Mouse (Mus musculus) hindbrain, embryonic 13.5 days (tissue): Measurements from ENCODE around the gene Ing2. TPM values are rescaled to one million over a fixed set of nuclear protein-coding genes. Genes with fewer than 3 reads are reported as not detected.

Source experiments
- ATAC-seq: fragments of 200-750 bp; cut with Nextera tagmentation; 2 replicates; pipeline ENCODE4 v1.8.0; 2017; ENCODE audit warnings: moderate TSS enrichment; ENCODE audit not compliant: low FRiP score
- H3K27ac ChIP-seq: fragments of 300-500 bp; sonication (generic); 2 replicates; pipeline ENCODE4 v1.5.1; 2015; ENCODE audit warnings: inconsistent platforms, mild to moderate bottlenecking, moderate library complexity
- H3K27me3 ChIP-seq: fragments of 300-500 bp; sonication (generic); 2 replicates; pipeline ENCODE4 v1.6.1; 2015; ENCODE audit warnings: mild to moderate bottlenecking, inconsistent platforms
- H3K36me3 ChIP-seq: fragments of 300-500 bp; sonication (generic); 2 replicates; pipeline ENCODE4 v1.6.1; 2015; ENCODE audit warnings: mild to moderate bottlenecking, inconsistent platforms
- H3K4me1 ChIP-seq: fragments of 300-500 bp; sonication (generic); replicated peaks from 2 replicates; pipeline ENCODE4 v1.6.1; 2015; ENCODE audit warnings: inconsistent platforms
- H3K4me2 ChIP-seq: fragments of 300-500 bp; sonication (generic); 2 replicates; pipeline ENCODE4 v1.6.1; 2015; ENCODE audit warnings: inconsistent platforms, mild to moderate bottlenecking, moderate library complexity
- H3K4me3 ChIP-seq: fragments of 300-500 bp; sonication (generic); 2 replicates; pipeline ENCODE4 v1.5.1; 2015; ENCODE audit warnings: mild to moderate bottlenecking, inconsistent platforms
- H3K9ac ChIP-seq: fragments of 300-500 bp; sonication (generic); 2 replicates; pipeline ENCODE4 v1.6.1; 2015; ENCODE audit warnings: mild to moderate bottlenecking, inconsistent platforms
- H3K9me3 ChIP-seq: fragments of 300-500 bp; sonication (generic); 2 replicates; pipeline ENCODE4 v1.6.1; 2016; ENCODE audit warnings: inconsistent platforms
- WGBS: fragments of 180-500 bp; shearing (Covaris S2); methylation state at CpG from one replicate; pipeline ENCODE4 v1.1.7; 2015; 5-methylcytosine and 5-hydroxymethylcytosine counted together
- polyA plus RNA-seq: library from polyadenylated mRNA; unstranded; fragments of >200 nt; fragmentation: Nextera tagmentation; extraction: Ambion mirVana; gene quantifications from 2 replicates; pipeline ENCODE4 v1.2.1, GENCODE M21; 2015

The Ing2 gene
- polyA plus RNA-seq, 1 experiment from 2014 or later, result 5.6 TPM

GRCm38 (mm10) chr8:47691831-47692230 is 16.5 kb upstream of the Ing2 start:
- H3K27me3 ChIP-seq, result 0 out of 2 replicates have a peak, but pooled peaks cover 12% of the 10 kb centered on the region
- peaks cover 5% of the 10 kb centered on the region for H3K4me1 ChIP-seq
- no peak overlapping the region for H3K27ac ChIP-seq
- no peaks in the 10 kb centered on the region for H3K36me3 ChIP-seq
- no peak overlapping the region for H3K4me2 ChIP-seq
- H3K9ac ChIP-seq, result no peak overlapping the region
- WGBS, result 68% methylated on average over 9 of the region's 10 CpGs
- H3K4me3 ChIP-seq, result no peak overlapping the region
- H3K9me3 ChIP-seq, result no peaks in the 10 kb centered on the region
- no peak for ATAC-seq

GRCm38 (mm10) chr8:47691303-47691702 is 15.9 kb upstream of the Ing2 start:
- no peak overlapping the region for H3K9ac ChIP-seq
- H3K36me3 ChIP-seq, result no peaks in the 10 kb centered on the region
- no peak overlapping the region for H3K4me3 ChIP-seq
- peaks cover 5% of the 10 kb centered on the region for H3K4me1 ChIP-seq
- 40% methylated on average over 7 of the region's 7 CpGs for WGBS
- H3K9me3 ChIP-seq, result no peaks in the 10 kb centered on the region
- H3K27me3 ChIP-seq, result 0 out of 2 replicates have a peak, but pooled peaks cover 12% of the 10 kb centered on the region
- peak overlapping the region; percentile 44 for H3K4me2 ChIP-seq
- ATAC-seq, result no peak
- no peak overlapping the region for H3K27ac ChIP-seq

GRCm38 (mm10) chr8:47690674-47691078 is 15.3 kb upstream of the Ing2 start:
- Histone ChIP-seq H3K27me3 (0 out of 2 replicates have a peak, but pooled peaks cover 12% of the 10 kb centered on the region), H3K9me3 (no peaks in the 10 kb centered on the region), H3K36me3 (no peaks in the 10 kb centered on the region), H3K27ac (no peak overlapping the region), H3K4me1 (peaks cover 5% of the 10 kb centered on the region), H3K4me3 (peak overlapping the region; percentile 20), H3K9ac (0 out of 2 replicates have a peak overlapping the region, but pooled peaks have one; percentile 46), H3K4me2 (peak overlapping the region; percentile 44)
- ATAC-seq, result no peak
- WGBS, result 1% methylated on average over 16 of the region's 16 CpGs

GRCm38 (mm10) chr8:47689704-47690326 is 14.5 kb upstream of the Ing2 start:
- ATAC-seq, result no peak
- Histone ChIP-seq H3K4me3 (no peak overlapping the region), H3K4me2 (no peak overlapping the region), H3K4me1 (peaks cover 5% of the 10 kb centered on the region), H3K36me3 (no peaks in the 10 kb centered on the region), H3K9me3 (no peaks in the 10 kb centered on the region), H3K27me3 (0 out of 2 replicates have a peak, but pooled peaks cover 12% of the 10 kb centered on the region), H3K9ac (no peak overlapping the region), H3K27ac (no peak overlapping the region)
- WGBS, result 53% methylated on average over 12 of the region's 12 CpGs

- H3K27me3 ChIP-seq, result no peaks in the 10 kb centered on the region
- no peaks in the 10 kb centered on the region for H3K9me3 ChIP-seq
- H3K9ac ChIP-seq, result no peak overlapping the region
- H3K27ac ChIP-seq, result no peak overlapping the region
- H3K4me3 ChIP-seq, result no peak overlapping the region
- H3K4me1 ChIP-seq, result no peaks in the 10 kb centered on the region
- ATAC-seq, result no peak
- H3K36me3 ChIP-seq, result no peaks in the 10 kb centered on the region
- H3K4me2 ChIP-seq, result no peak overlapping the region
- 84% methylated on average over 5 of the region's 5 CpGs for WGBS
These were observed 9.1 kb upstream of the Ing2 start for GRCm38 (mm10) chr8:47684441-47684840.

GRCm38 (mm10) chr8:47683994-47684393 is 8.6 kb upstream of the Ing2 start:
- no peaks in the 10 kb centered on the region for H3K9me3 ChIP-seq
- H3K9ac ChIP-seq, result no peak overlapping the region
- H3K4me1 ChIP-seq, result no peaks in the 10 kb centered on the region
- no peak for ATAC-seq
- H3K27me3 ChIP-seq, result no peaks in the 10 kb centered on the region
- H3K27ac ChIP-seq, result no peak overlapping the region
- H3K36me3 ChIP-seq, result no peaks in the 10 kb centered on the region
- no peak overlapping the region for H3K4me3 ChIP-seq
- H3K4me2 ChIP-seq, result no peak overlapping the region
- WGBS, result 90% methylated on average over 9 of the region's 9 CpGs

GRCm38 (mm10) chr8:47680306-47680705 is 5.0 kb upstream of the Ing2 start:
- WGBS, result 81% methylated on average over 4 of the region's 4 CpGs

GRCm38 (mm10) chr8:47679603-47680002 is 4.2 kb upstream of the Ing2 start:
- H3K27me3 ChIP-seq, result no peaks in the 10 kb centered on the region
- no peaks in the 10 kb centered on the region for H3K9me3 ChIP-seq
- no peak overlapping the region for H3K4me3 ChIP-seq
- H3K4me1 ChIP-seq, result peaks cover 9% of the 10 kb centered on the region; the same call in 1 of the 2 replicates
- H3K4me2 ChIP-seq, result no peak overlapping the region
- ATAC-seq, result no peak
- no peak overlapping the region for H3K9ac ChIP-seq
- H3K27ac ChIP-seq, result no peak overlapping the region
- no peaks in the 10 kb centered on the region for H3K36me3 ChIP-seq
- WGBS, result 80% methylated on average over 1 of the region's 1 CpGs

More at GRCm38 (mm10) chr8:47680306-47680705, 5.0 kb upstream of the Ing2 start:
- Histone ChIP-seq H3K9ac (no peak overlapping the region), H3K4me2 (no peak overlapping the region), H3K27me3 (no peaks in the 10 kb centered on the region), H3K27ac (no peak overlapping the region), H3K9me3 (no peaks in the 10 kb centered on the region), H3K36me3 (no peaks in the 10 kb centered on the region), H3K4me3 (no peak overlapping the region), H3K4me1 (peaks cover 9% of the 10 kb centered on the region; the same call in 1 of the 2 replicates)
- no peak for ATAC-seq

- Histone ChIP-seq H3K4me2 (peak overlapping the region; percentile 77), H3K27me3 (no peaks in the 10 kb centered on the region), H3K36me3 (no peaks in the 10 kb centered on the region), H3K27ac (no peak overlapping the region), H3K4me1 (peaks cover 13% of the 10 kb centered on the region), H3K4me3 (peak overlapping the region; percentile 92), H3K9ac (0 out of 2 replicates have a peak overlapping the region, but pooled peaks have one; percentile 35), H3K9me3 (no peaks in the 10 kb centered on the region)
- ATAC-seq, result no peak
- 45% methylated on average over 2 of the region's 2 CpGs for WGBS
These were observed 1.3 kb upstream of the Ing2 start for GRCm38 (mm10) chr8:47676631-47677030.

- peak overlapping the region; percentile 92 for H3K4me3 ChIP-seq
- 2% methylated on average over 15 of the region's 15 CpGs for WGBS
- H3K4me2 ChIP-seq, result peak overlapping the region; percentile 77
- H3K4me1 ChIP-seq, result peaks cover 13% of the 10 kb centered on the region
- H3K36me3 ChIP-seq, result no peaks in the 10 kb centered on the region
- peak overlapping the region; percentile 90 for H3K9ac ChIP-seq
- H3K27me3 ChIP-seq, result no peaks in the 10 kb centered on the region
- H3K9me3 ChIP-seq, result no peaks in the 10 kb centered on the region
- H3K27ac ChIP-seq, result no peak overlapping the region
- no peak for ATAC-seq
These were observed 868 bp upstream of the Ing2 start for GRCm38 (mm10) chr8:47676224-47676623.

GRCm38 (mm10) chr8:47675786-47676185 is 430 bp upstream of the Ing2 start:
- no peaks in the 10 kb centered on the region for H3K9me3 ChIP-seq
- peak overlapping the region; percentile 92 for H3K4me3 ChIP-seq
- peak overlapping the region; percentile 95 for H3K27ac ChIP-seq
- no peaks in the 10 kb centered on the region for H3K27me3 ChIP-seq
- ATAC-seq, result peak; percentile 19; the same call in 1 of the 2 replicates
- H3K4me2 ChIP-seq, result peak overlapping the region; percentile 77
- no peaks in the 10 kb centered on the region for H3K36me3 ChIP-seq
- WGBS, result under 1% methylated on average over 20 of the region's 20 CpGs
- peaks cover 13% of the 10 kb centered on the region for H3K4me1 ChIP-seq
- H3K9ac ChIP-seq, result peak overlapping the region; percentile 90

- peak overlapping the region; percentile 91 for H3K9ac ChIP-seq
- WGBS, result 2% methylated on average over 51 of the region's 59 CpGs
- no peaks in the 10 kb centered on the region for H3K27me3 ChIP-seq
- H3K36me3 ChIP-seq, result no peaks in the 10 kb centered on the region
- peak overlapping the region; percentile 95 for H3K27ac ChIP-seq
- peak overlapping the region; percentile 77 for H3K4me2 ChIP-seq
- H3K4me1 ChIP-seq, result peaks cover 13% of the 10 kb centered on the region
- H3K4me3 ChIP-seq, result peak overlapping the region; percentile 92
- ATAC-seq, result peak; percentile 57
- no peaks in the 10 kb centered on the region for H3K9me3 ChIP-seq
These were observed 1.1 kb downstream of the Ing2 start for GRCm38 (mm10) chr8:47674140-47674776.
